Mouse (Mus musculus) liver, embryonic 14.5 days (tissue): Measurements from ENCODE around the gene Cnp. TPM values are rescaled to one million over a fixed set of nuclear protein-coding genes. Genes with fewer than 3 reads are reported as not detected.

Source experiments
- ATAC-seq: fragments of 200-750 bp; cut with Nextera tagmentation; 2 replicates; pipeline ENCODE4 v1.8.0; 2017; ENCODE audit warnings: moderate number of reproducible peaks, mild to moderate bottlenecking, moderate library complexity; ENCODE audit not compliant: insufficient read depth
- DNase-seq, 3 experiments: peaks; one replicate each; pipeline ENCODE4 v3.0.0-alpha.2; 2012 to 2013; ENCODE audit warnings: low read depth in 3 of 3, low spot score in 3 of 3
- H3K27ac ChIP-seq: fragments of 300-500 bp; sonication (generic); 2 replicates; pipeline ENCODE4 v1.5.1; 2014; ENCODE audit warnings: moderate library complexity, mild to moderate bottlenecking, control low read depth, inconsistent platforms
- H3K27me3 ChIP-seq: fragments of 300-500 bp; sonication (generic); 2 replicates; pipeline ENCODE4 v1.6.1; 2014; ENCODE audit warnings: mild to moderate bottlenecking, low read length, moderate library complexity; ENCODE audit not compliant: control insufficient read depth, insufficient read depth
- H3K36me3 ChIP-seq: fragments of 300-500 bp; sonication (generic); replicated peaks from 2 replicates; pipeline ENCODE4 v1.6.1; 2014; ENCODE audit warnings: low read depth; ENCODE audit not compliant: control insufficient read depth, insufficient read depth
- H3K4me1 ChIP-seq, 2 experiments: fragments of 200-500 bp in 1 of 2; fragments of 300-500 bp in 1 of 2; sonication (generic) in 1 of 2; replicated peaks; 2 replicates each; pipeline ENCODE4 v1.6.1; 2012 to 2014; ENCODE audit warnings: antibody characterized with exemption in 1 of 2, inconsistent platforms in 1 of 2, low read length in 1 of 2; ENCODE audit not compliant: control insufficient read depth in 2 of 2, insufficient read depth in 2 of 2
- H3K4me2 ChIP-seq: fragments of 300-500 bp; sonication (generic); 2 replicates; pipeline ENCODE4 v1.6.1; 2014; ENCODE audit warnings: low read depth, mild to moderate bottlenecking, control low read depth, moderate library complexity
- H3K4me3 ChIP-seq, 2 experiments: fragments of 200-500 bp in 1 of 2; fragments of 300-500 bp in 1 of 2; sonication (generic) in 1 of 2; 2 replicates each; pipeline ENCODE4 v1.5.1; 2012 to 2014; ENCODE audit warnings: low read depth in 2 of 2, low read length in 2 of 2, mild to moderate bottlenecking in 2 of 2, control low read depth in 1 of 2, inconsistent platforms in 1 of 2, moderate library complexity in 1 of 2; ENCODE audit not compliant: insufficient read depth in 1 of 2
- H3K9ac ChIP-seq: fragments of 300-500 bp; sonication (generic); replicated peaks from 2 replicates; pipeline ENCODE4 v1.6.1; 2014; ENCODE audit warnings: mild to moderate bottlenecking, control low read depth, moderate library complexity
- H3K9me3 ChIP-seq: fragments of 300-500 bp; sonication (generic); 2 replicates; pipeline ENCODE4 v1.6.1; 2016; ENCODE audit warnings: low read length, mixed read lengths; ENCODE audit not compliant: control insufficient read depth
- CTCF ChIP-seq: IDR thresholded peaks from 2 replicates; pipeline ENCODE4 v1.5.1; 2016; ENCODE audit warnings: antibody characterized with exemption, low read depth, control low read depth
- EP300 ChIP-seq: IDR thresholded peaks from 2 replicates; pipeline ENCODE4 v1.6.1; 2016; ENCODE audit warnings: antibody characterized with exemption, low read depth
- WGBS: fragments of 180-500 bp; shearing (Covaris S2); extraction: QIAGEN DNeasy Blood & Tissue Kit; methylation state at CpG from one replicate; pipeline ENCODE4 v1.1.7; 2014; ENCODE audit not compliant: insufficient replicate concordance; 5-methylcytosine and 5-hydroxymethylcytosine counted together
- polyA plus RNA-seq, 2 experiments: library from polyadenylated mRNA; depleted of rRNA in 1 of 2; stranded (reverse) in 1 of 2; unstranded in 1 of 2; fragments of >200 nt; fragmentation: Nextera tagmentation in 1 of 2; extraction: Ambion mirVana in 1 of 2; gene quantifications; 2 replicates each; pipeline versions ENCODE4 v1.2.1 to v1.2.3; 2012 to 2014

Gene Cnp
- polyA plus RNA-seq, 2 experiments = 6.3 to 10.0 TPM

DNA sequence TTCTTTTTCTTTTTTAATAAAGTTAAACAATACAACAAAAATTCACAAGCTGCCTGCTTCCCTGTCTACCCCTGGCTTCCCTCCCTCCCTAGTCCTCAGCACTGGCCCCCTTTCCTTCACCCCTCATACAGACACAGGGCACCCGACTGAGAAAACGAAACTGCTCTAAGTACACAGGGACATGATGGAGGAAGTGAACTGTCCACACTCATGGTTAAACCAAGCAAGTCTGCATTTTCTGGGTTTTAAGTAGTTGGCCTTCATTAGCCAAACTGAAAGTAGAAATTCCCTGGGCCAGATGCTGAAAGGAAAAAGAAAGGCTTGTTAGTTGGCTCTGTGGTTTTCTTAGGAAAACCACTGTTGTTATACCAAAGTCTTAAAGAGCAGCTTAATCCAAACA, 8.1 kb downstream of the Cnp start:
- TF ChIP-seq CTCF (no peak), EP300 (no peak)
- H3K4me2 ChIP-seq = no peak overlapping the region
- peaks cover 43% of the 10 kb centered on the region for H3K36me3 ChIP-seq
- no peak overlapping the region for H3K27ac ChIP-seq
- DNase-seq = no peak
- H3K27me3 ChIP-seq = no peaks in the 10 kb centered on the region
- H3K9me3 ChIP-seq = no peaks in the 10 kb centered on the region
- H3K9ac ChIP-seq = no peak overlapping the region
- no peaks in the 10 kb centered on the region for H3K4me1 ChIP-seq
- no peak for ATAC-seq
- 77% methylated on average over 2 of the region's 2 CpGs for WGBS
- no peak overlapping the region for H3K4me3 ChIP-seq

DNA sequence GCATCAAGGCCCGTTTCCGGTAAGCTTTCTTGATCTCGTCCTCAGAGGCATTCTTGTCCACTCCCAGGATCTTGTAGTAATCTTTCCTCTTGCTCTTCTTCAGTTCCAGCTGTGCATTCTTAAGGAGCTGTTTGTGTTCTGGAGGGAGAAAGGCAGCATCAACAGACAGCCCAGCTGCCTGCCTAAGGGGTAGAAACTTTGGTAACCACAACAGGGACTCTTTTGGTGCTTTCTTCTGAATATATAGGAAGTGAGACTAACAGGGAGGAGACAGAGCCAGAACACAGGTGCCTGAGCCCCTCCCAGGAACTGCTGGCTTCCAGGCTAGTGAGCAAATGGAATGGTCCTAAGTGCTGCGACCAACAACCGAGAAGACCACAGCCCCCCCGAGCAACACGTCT, 9.9 kb downstream of the Cnp start:
- ATAC-seq (no peak), DNase-seq (no peak)
- no peak overlapping the region for H3K4me3 ChIP-seq
- no peaks in the 10 kb centered on the region for H3K4me1 ChIP-seq
- no peaks in the 10 kb centered on the region for H3K27me3 ChIP-seq
- TF ChIP-seq CTCF (no peak), EP300 (no peak)
- H3K9me3 ChIP-seq = no peaks in the 10 kb centered on the region
- H3K27ac ChIP-seq = no peak overlapping the region
- no peak overlapping the region for H3K9ac ChIP-seq
- H3K36me3 ChIP-seq = peaks cover 56% of the 10 kb centered on the region
- 84% methylated on average over 7 of the region's 7 CpGs for WGBS
- no peak overlapping the region for H3K4me2 ChIP-seq

DNA sequence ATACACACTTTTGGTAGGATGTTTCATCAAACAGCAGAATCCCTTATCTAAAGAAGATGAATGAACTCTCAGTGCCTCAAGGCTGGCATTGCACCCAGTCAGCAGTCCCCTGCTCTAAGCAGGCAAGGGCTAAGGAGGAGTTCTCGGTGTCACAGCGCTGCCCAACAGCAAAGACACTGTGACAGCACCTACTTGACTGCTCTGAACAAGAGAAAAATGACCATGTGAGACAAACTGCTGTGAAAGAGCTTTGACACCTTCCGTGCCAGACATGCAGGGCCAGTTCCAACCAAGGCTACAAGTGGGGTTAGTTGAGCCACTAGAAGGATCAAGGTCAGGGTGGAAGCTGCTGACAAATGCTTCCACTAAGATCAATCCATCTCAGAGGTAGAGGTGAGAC, 10.4 kb downstream of the Cnp start:
- no peak overlapping the region for H3K4me3 ChIP-seq
- H3K4me1 ChIP-seq = no peaks in the 10 kb centered on the region
- H3K9me3 ChIP-seq = no peaks in the 10 kb centered on the region
- no peak overlapping the region for H3K4me2 ChIP-seq
- WGBS = 84% methylated on average over 3 of the region's 3 CpGs
- H3K9ac ChIP-seq = no peak overlapping the region
- H3K27ac ChIP-seq = no peak overlapping the region
- TF ChIP-seq EP300 (no peak), CTCF (no peak)
- peaks cover 62% of the 10 kb centered on the region for H3K36me3 ChIP-seq
- DNase-seq (no peak), ATAC-seq (no peak)
- no peaks in the 10 kb centered on the region for H3K27me3 ChIP-seq

DNA sequence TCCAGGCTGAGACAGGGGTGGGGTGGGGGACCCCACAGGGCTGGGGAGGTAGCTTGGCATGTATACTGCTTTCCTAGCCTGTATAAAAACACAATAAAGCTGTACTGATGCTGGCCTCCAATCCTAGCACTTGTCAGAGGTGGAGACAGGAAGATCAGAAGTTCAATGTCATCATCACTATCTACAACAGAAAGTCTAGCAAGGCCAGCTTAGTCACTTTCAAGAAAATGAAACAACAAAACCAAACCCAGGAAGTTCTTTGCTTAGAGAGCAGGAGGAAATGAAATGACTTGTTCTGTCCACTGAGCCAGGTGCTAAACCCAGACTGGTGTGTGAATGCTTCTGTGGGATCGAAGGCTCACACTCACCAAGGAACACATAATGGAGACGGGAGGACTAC, 13.8 kb downstream of the Cnp start:
- no peak overlapping the region for H3K9ac ChIP-seq
- H3K27me3 ChIP-seq = no peaks in the 10 kb centered on the region
- no peak overlapping the region for H3K4me2 ChIP-seq
- ATAC-seq (no peak), DNase-seq (no peak)
- 88% methylated on average over 2 of the region's 2 CpGs for WGBS
- no peaks in the 10 kb centered on the region for H3K9me3 ChIP-seq
- H3K36me3 ChIP-seq = peaks cover 82% of the 10 kb centered on the region
- no peak overlapping the region for H3K4me3 ChIP-seq
- TF ChIP-seq EP300 (no peak), CTCF (no peak)
- no peak overlapping the region for H3K27ac ChIP-seq
- no peaks in the 10 kb centered on the region for H3K4me1 ChIP-seq

DNA sequence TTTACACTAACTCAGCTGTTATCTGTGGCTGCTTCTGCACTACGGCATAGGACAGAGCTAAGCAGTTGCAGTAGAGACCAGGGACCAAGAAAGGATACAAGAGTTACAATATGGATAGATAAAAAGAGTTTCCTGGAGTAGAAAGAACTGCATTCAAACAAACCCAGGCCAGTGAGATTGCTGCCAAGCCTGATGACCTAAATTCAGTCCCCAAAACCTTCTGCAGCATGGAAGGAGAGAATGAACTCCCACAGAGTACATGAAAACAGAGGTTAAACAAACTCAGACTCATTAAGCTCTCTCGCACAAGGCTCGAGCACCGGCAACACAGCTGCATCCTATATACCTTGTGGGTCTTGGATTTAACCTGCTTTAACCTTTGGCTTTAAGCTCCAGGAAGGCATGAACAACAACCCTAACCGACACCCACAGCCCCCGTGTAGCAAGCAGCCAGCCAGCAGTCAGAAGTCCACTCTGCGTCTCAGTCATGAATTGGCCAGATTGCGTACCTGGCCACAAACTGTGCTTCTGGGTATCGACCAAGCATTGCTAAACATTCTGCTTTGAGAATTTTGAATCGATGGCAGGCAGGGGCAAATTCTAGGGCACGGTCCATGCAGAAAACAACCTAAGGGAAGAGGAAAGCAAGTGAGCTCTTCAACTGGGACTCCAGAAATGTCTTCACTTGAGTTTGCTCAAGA, 17.8 kb downstream of the Cnp start:
- H3K27ac ChIP-seq = no peak overlapping the region
- no peak overlapping the region for H3K4me2 ChIP-seq
- ATAC-seq (no peak), DNase-seq (no peak)
- H3K36me3 ChIP-seq = peaks cover 69% of the 10 kb centered on the region
- no peak for TF ChIP-seq CTCF
- TF ChIP-seq EP300 = no peak
- H3K4me3 ChIP-seq = no peak overlapping the region
- no peaks in the 10 kb centered on the region for H3K9me3 ChIP-seq
- 84% methylated on average over 11 of the region's 11 CpGs for WGBS
- no peaks in the 10 kb centered on the region for H3K4me1 ChIP-seq
- no peaks in the 10 kb centered on the region for H3K27me3 ChIP-seq
- no peak overlapping the region for H3K9ac ChIP-seq
